Mouse (Mus musculus) bone marrow macrophage, adult 2 months (primary cell): ENCODE measurements around the gene Wdcp.

Experiments
- CTCF ChIP-seq: IDR thresholded peaks from 2 replicates; pipeline ENCODE4 v1.5.1; 2012; ENCODE audit warnings: low read depth, mild to moderate bottlenecking, low read length, moderate library complexity
- POLR2A ChIP-seq: IDR thresholded peaks from 2 replicates; pipeline ENCODE4 v1.6.1; 2012; ENCODE audit warnings: mild to moderate bottlenecking, low read depth, low read length, borderline replicate concordance

DNA sequence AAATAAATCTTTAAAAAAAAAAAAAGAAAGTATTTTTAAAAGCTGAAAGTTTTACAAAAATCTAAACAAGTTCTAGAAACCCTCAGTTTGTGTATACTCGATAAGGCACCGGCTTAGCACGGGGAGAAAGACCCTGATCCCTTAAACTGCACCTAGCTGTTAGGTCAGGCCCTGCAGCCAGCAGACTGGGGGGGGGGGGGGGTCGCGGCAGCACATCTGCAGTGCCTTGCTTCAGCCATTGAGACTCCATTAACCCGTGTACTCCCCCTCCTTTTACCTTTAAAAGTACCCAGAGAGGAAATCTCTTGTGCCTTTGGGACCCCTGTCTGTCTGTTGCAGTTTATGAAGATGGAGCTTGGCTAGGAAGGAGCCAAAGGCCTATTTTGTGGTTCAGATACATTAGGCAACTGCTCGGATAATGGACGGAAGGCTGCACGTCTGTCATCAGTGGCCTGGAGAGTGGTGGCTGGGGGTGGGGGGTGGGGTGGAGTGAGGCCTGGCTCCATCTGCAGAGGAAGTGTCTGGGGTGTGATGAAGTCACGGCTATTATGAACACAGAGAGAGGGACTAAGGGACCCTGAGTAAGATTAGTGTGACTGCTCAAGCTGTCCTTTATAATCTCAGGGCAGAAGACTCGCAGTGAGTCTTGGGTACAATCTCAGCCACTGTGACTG lies 16.3 kb downstream of the Wdcp start:
- no peak for TF ChIP-seq CTCF
- TF ChIP-seq POLR2A, result no peak
